Mouse (Mus musculus) limb, embryonic 11.5 days (tissue): Measurements from ENCODE around the gene Rom1. TPM values are rescaled to one million over a fixed set of nuclear protein-coding genes. Genes with fewer than 3 reads are reported as not detected.

Experiments
- microRNA-seq: library from miRNA; unstranded; fragments of <30 nt; microRNA quantifications from one replicate; pipeline ENCODE4, GENCODE M21; 2016
- polyA plus RNA-seq: library from polyadenylated mRNA; unstranded; fragments of >200 nt; fragmentation: Nextera tagmentation; extraction: Ambion mirVana; gene quantifications from 2 replicates; pipeline ENCODE4 v1.2.1, GENCODE M21; 2014

Rom1 gene
- polyA plus RNA-seq, 1 experiment from 2014 or later: 1.4 TPM

Small RNA genes lying within 50 kb of the gene (microRNA-seq; reads per million reads assigned to microRNA genes)
- 0.92 reads per million for gene Mir5136

Other genes starting within 250 kb of the Rom1 start
- 108 and 114 TPM in 2 replicates for gene Slc3a2, start 206.0 kb downstream of the Rom1 start, polyA plus RNA-seq
- 92.9 and 100 TPM in 2 replicates for gene Wdr74, start 193.5 kb downstream of the Rom1 start, polyA plus RNA-seq
- gene 1700092M07Rik, start 188.6 kb downstream of the Rom1 start, polyA plus RNA-seq: 0.99 and 1.8 TPM in 2 replicates
- 125 and 127 TPM in 2 replicates for gene Stx5a, start 187.9 kb downstream of the Rom1 start, polyA plus RNA-seq
- gene Nxf1, start 172.3 kb downstream of the Rom1 start, polyA plus RNA-seq: 228 and 247 TPM in 2 replicates
- gene Tmem223, start 158.4 kb downstream of the Rom1 start, polyA plus RNA-seq: 183 and 204 TPM in 2 replicates
- 49.1 and 51.3 TPM in 2 replicates for gene Tmem179b, start 154.9 kb downstream of the Rom1 start, polyA plus RNA-seq
- gene Taf6l, start 142.9 kb downstream of the Rom1 start, polyA plus RNA-seq: 22.5 and 23.0 TPM in 2 replicates
- gene Polr2g, start 130.8 kb downstream of the Rom1 start, polyA plus RNA-seq: 197 and 206 TPM in 2 replicates
- gene Zbtb3, start 126.8 kb downstream of the Rom1 start, polyA plus RNA-seq: 4.8 and 5.0 TPM in 2 replicates
- 63.3 and 67.1 TPM in 2 replicates for gene Ttc9c, start 110.0 kb downstream of the Rom1 start, polyA plus RNA-seq
- 6.9 and 8.0 TPM in 2 replicates for gene Hnrnpul2, start 109.3 kb downstream of the Rom1 start, polyA plus RNA-seq
- gene AC129217.1, start 99.6 kb downstream of the Rom1 start, polyA plus RNA-seq: not detected in 2 replicates
- gene Bscl2, start 91.9 kb downstream of the Rom1 start, polyA plus RNA-seq: 34.1 and 35.0 TPM in 2 replicates
- 9.1 and 9.6 TPM in 2 replicates for gene Gng3, start 90.2 kb downstream of the Rom1 start, polyA plus RNA-seq
- gene Lrrn4cl, start 78.6 kb downstream of the Rom1 start, polyA plus RNA-seq: 0.12 and 0.47 TPM in 2 replicates
- 186 and 196 TPM in 2 replicates for gene Ubxn1, start 57.9 kb downstream of the Rom1 start, polyA plus RNA-seq
- gene Uqcc3, start 48.4 kb downstream of the Rom1 start, polyA plus RNA-seq: 53.5 and 60.2 TPM in 2 replicates
- 110 and 128 TPM in 2 replicates for gene Lbhd1, start 45.6 kb downstream of the Rom1 start, polyA plus RNA-seq
- gene Gm49403, start 45.4 kb downstream of the Rom1 start, polyA plus RNA-seq: not detected in 2 replicates
- gene 1810009A15Rik, start 40.5 kb downstream of the Rom1 start, polyA plus RNA-seq: 127 and 132 TPM in 2 replicates
- gene Gm49416, start 40.4 kb downstream of the Rom1 start, polyA plus RNA-seq: 0.24 TPM in 1 of 2 replicates, not detected in the other
- gene Ints5, start 36.4 kb downstream of the Rom1 start, polyA plus RNA-seq: 38.5 and 39.2 TPM in 2 replicates
- gene Ganab, start 31.3 kb downstream of the Rom1 start, polyA plus RNA-seq: 111 and 122 TPM in 2 replicates
- 33.1 and 37.2 TPM in 2 replicates for gene B3gat3, start 9.0 kb downstream of the Rom1 start, polyA plus RNA-seq
- gene Eml3, start 196 bp upstream of the Rom1 start, polyA plus RNA-seq: 17.9 and 18.0 TPM in 2 replicates
- 58.5 and 62.0 TPM in 2 replicates for gene Mta2, start 12.5 kb upstream of the Rom1 start, polyA plus RNA-seq
- gene Tut1, start 24.5 kb upstream of the Rom1 start, polyA plus RNA-seq: 33.2 and 35.2 TPM in 2 replicates
- 567 and 588 TPM in 2 replicates for gene Eef1g, start 37.7 kb upstream of the Rom1 start, polyA plus RNA-seq
- 7.7 and 8.9 TPM in 2 replicates for gene Ahnak, start 59.9 kb upstream of the Rom1 start, polyA plus RNA-seq
- not detected in 2 replicates for gene Scgb1a1, start 158.6 kb upstream of the Rom1 start, polyA plus RNA-seq
- 19.7 and 22.8 TPM in 2 replicates for gene Asrgl1, start 206.3 kb upstream of the Rom1 start, polyA plus RNA-seq